Mouse (Mus musculus) yolk sac, embryonic 10.5 days (tissue): ENCODE results near the gene Abhd16a.

Source experiments
- DNase-seq: peaks from one replicate; pipeline ENCODE4 v3.0.0-alpha.2; 2017; ENCODE audit warnings: low spot score

The Abhd16a gene

DNA sequence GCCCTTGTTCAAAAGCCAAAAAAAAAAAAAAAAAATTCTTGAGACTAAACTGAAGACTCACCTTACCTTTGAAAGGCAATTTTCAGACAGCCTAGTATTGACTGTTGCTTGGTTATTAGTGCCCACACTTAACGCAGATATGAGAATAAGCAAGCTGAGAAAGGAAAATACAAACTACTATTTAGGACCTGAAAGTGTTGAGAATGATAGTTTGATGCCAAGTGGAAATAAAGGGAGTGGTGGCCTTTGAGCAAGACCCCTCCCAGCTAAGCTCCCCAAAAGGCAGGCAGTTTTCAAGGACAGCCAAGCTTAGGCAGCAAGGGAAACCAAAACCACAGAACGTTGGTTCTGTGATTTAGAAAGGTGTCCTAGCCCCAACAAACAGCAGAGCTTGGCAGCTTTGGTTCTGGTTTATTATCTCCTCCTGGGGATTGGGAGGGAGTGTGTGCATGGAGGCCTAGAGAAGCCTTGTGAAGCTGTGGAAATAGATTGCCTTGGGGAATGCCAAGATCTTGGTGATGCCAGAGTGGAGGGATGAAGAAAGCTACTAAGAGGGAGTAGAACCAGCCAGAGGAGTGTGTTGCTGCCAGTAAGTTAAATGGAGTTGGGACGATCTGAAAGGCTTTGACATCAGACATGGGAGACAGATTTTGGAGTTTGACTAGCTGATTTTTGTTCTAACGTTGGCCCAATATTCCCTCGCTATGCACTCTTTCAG, 59.0 kb downstream of the Abhd16a start:
- no peak for DNase-seq

DNA sequence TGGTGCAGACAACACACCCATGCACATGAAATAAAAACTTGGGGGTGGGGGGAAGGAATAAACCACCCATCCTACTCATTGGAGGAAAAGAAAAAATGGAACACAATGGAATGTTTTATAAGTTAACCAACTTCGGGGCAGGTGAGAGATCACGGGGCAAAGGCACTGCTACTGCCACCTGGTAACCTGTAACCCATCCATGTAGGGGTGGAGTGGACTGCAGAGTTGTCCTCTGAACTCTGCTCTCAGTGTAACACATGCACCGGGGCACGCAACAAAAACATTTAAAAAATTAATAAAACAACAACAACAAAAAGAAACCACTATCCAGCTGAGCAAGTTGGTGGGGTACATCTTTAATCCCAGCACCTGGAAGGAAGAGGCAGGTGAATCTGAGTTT, 63.1 kb downstream of the Abhd16a start:
- no peak for DNase-seq
